Mouse (Mus musculus) olfactory bulb, adult 2 months (tissue): ENCODE data around the gene Oit3.

Experiments
- CTCF ChIP-seq: fragments of 200-500 bp; IDR thresholded peaks from 2 replicates; pipeline ENCODE4 v1.5.1; 2012; ENCODE audit warnings: low read depth, mild to moderate bottlenecking, low read length, moderate library complexity; ENCODE audit not compliant: insufficient read depth
- POLR2A ChIP-seq: fragments of 200-500 bp; IDR thresholded peaks from 2 replicates; pipeline ENCODE4 v1.6.1; 2012; ENCODE audit warnings: mild to moderate bottlenecking, low read depth, low read length, moderate library complexity; ENCODE audit not compliant: insufficient read depth

GRCm38 (mm10) chr10:59430701-59431218 is 10.8 kb downstream of the Oit3 start:
- no peak for TF ChIP-seq POLR2A
- TF ChIP-seq CTCF: no peak
